Mouse (Mus musculus) MEL (cell line): ENCODE measurements at regions not wholly inside any gene's neighbourhood (a gene's known extent, or its start where the extent isn't known, plus 50 kb on each side); places are given as distances from the start of the nearest gene placed in this dataset.
A peak's percentile ranks its signal among the peaks of the same experiment; 100 is the strongest.

Experiments
- DNase-seq: peaks from one replicate; pipeline ENCODE4 v3.0.0; 2011; ENCODE audit warnings: low read depth, low spot score
- H3K27ac ChIP-seq: 2 replicates; pipeline ENCODE4 v1.5.1; 2012; ENCODE audit warnings: low read depth, mild to moderate bottlenecking, control low read depth, low read length, moderate library complexity; ENCODE audit not compliant: control insufficient read depth
- H3K27me3 ChIP-seq, 2 experiments: fragments of 150-350 bp in 1 of 2; sonication (generic) in 1 of 2; 2 replicates each; pipeline ENCODE4 v1.6.1; 2012; ENCODE audit warnings: low read length in 2 of 2, mild to moderate bottlenecking in 2 of 2, improper control_type of control experiment in 1 of 2, moderate library complexity in 1 of 2; ENCODE audit not compliant: insufficient read depth in 2 of 2, control insufficient read depth in 1 of 2
- H3K36me3 ChIP-seq, 2 experiments: 2 replicates each; pipeline ENCODE4 v1.6.1; 2012 to 2014; ENCODE audit warnings: low read length in 2 of 2, improper control_type of control experiment in 1 of 2, inconsistent platforms in 1 of 2, mild to moderate bottlenecking in 1 of 2; ENCODE audit not compliant: insufficient read depth in 2 of 2, control insufficient read depth in 1 of 2
- H3K4me1 ChIP-seq, 2 experiments: fragments of 150-350 bp in 1 of 2; sonication (generic) in 1 of 2; 2 replicates each; pipeline ENCODE4 v1.6.1; 2012; ENCODE audit warnings: low read length in 2 of 2, improper control_type of control experiment in 1 of 2, mild to moderate bottlenecking in 1 of 2; ENCODE audit not compliant: insufficient read depth in 2 of 2, control insufficient read depth in 1 of 2
- H3K4me3 ChIP-seq, 2 experiments: fragments of 150-350 bp in 1 of 2; sonication (generic) in 1 of 2; 2 replicates each; pipeline ENCODE4 v1.5.1; 2012; ENCODE audit warnings: low read depth in 2 of 2, low read length in 2 of 2, mild to moderate bottlenecking in 2 of 2, moderate library complexity in 2 of 2, control low read depth in 1 of 2, improper control_type of control experiment in 1 of 2; ENCODE audit not compliant: control insufficient read depth in 1 of 2, insufficient read depth in 1 of 2
- H3K79me2 ChIP-seq: 2 replicates; pipeline ENCODE4 v1.6.1; 2012; ENCODE audit warnings: mild to moderate bottlenecking, low read length, moderate library complexity; ENCODE audit not compliant: control insufficient read depth, poor library complexity, insufficient read depth
- H3K9ac ChIP-seq: 2 replicates; pipeline ENCODE4 v1.6.1; 2012; ENCODE audit warnings: low read depth, mild to moderate bottlenecking, control low read depth, low read length, moderate library complexity; ENCODE audit not compliant: control insufficient read depth, poor library complexity, severe bottlenecking
- H3K9me3 ChIP-seq: fragments of 150-350 bp; sonication (generic); replicated peaks from 2 replicates; pipeline ENCODE4 v1.6.1; 2012; ENCODE audit warnings: mild to moderate bottlenecking, low read length, improper control_type of control experiment, moderate library complexity; ENCODE audit not compliant: insufficient read depth
- CTCF ChIP-seq, 3 experiments: IDR thresholded peaks in 2 of 3; conservative IDR thresholded peaks in 1 of 3; 2 replicates each; pipeline ENCODE4 v1.5.1; 2011 to 2012; ENCODE audit warnings: low read length in 3 of 3, low read depth in 2 of 3, mild to moderate bottlenecking in 2 of 3, improper control_type of control experiment in 1 of 3, inconsistent platforms in 1 of 3, mixed read lengths in 1 of 3, moderate library complexity in 1 of 3; ENCODE audit not compliant: control insufficient read depth in 1 of 3, insufficient read depth in 1 of 3, poor library complexity in 1 of 3, severe bottlenecking in 1 of 3
- MXI1 ChIP-seq: IDR thresholded peaks from 2 replicates; pipeline ENCODE4 v1.6.1; 2011; ENCODE audit warnings: mild to moderate bottlenecking, low read depth, low read length, improper control_type of control experiment
- RAD21 ChIP-seq: IDR thresholded peaks from 2 replicates; pipeline ENCODE4 v1.6.1; 2011; ENCODE audit warnings: mild to moderate bottlenecking, low read depth, low read length, improper control_type of control experiment
- RCOR1 ChIP-seq: IDR thresholded peaks from 2 replicates; pipeline ENCODE4 v1.6.1; 2012; ENCODE audit warnings: low read depth, mild to moderate bottlenecking, inconsistent platforms, low read length, improper control_type of control experiment
- SMC3 ChIP-seq: IDR thresholded peaks from 2 replicates; pipeline ENCODE4 v1.6.1; 2011; ENCODE audit warnings: low read depth, low read length, improper control_type of control experiment
- ZC3H11A ChIP-seq: IDR thresholded peaks from 2 replicates; pipeline ENCODE4 v1.6.1; 2012; ENCODE audit warnings: low read depth, mild to moderate bottlenecking, inconsistent platforms, low read length, improper control_type of control experiment
- ZKSCAN1 ChIP-seq: IDR thresholded peaks from 2 replicates; pipeline ENCODE4 v1.6.1; 2012; ENCODE audit warnings: low read depth, mild to moderate bottlenecking, inconsistent platforms, low read length, improper control_type of control experiment, moderate library complexity

DNA sequence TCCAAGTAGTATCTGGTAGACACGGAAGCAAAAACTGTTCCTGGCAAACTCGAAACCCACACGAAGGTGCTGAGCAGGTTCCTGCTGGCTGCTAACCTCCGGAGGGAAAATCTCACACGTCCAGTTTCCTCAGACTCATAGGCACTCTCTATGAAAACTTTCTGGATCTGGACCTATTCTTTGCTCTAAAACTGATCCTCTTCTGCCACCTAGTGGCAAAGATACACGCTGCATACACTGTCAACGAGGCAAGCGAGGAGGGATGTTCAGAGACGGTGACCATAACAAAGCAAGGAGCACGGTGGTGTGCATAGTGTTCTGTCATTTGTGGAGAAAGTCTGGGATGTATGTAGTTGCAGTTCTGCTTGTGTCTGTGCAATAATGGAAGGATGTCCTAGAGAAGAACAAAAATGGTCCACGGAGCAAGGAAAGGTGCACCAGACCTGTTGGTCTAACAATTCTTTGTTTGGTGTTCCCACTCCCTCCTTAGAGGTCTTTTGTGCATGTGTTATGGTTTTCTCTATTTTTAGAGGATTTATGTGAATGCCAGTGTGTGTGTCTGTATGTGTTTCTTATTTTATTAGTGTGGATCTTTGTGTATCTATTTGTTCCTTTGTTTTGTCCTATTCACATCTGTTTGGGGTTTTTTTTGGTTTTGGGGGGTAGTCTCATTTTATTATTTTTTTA is 57.0 kb upstream of the Siglech start:
- H3K9me3 ChIP-seq, result no peaks in the 10 kb centered on the region
- H3K4me3 ChIP-seq, result no peak overlapping the region
- no peaks in the 10 kb centered on the region for H3K79me2 ChIP-seq
- DNase-seq, result peak; percentile 69
- H3K4me1 ChIP-seq, result no peaks in the 10 kb centered on the region
- H3K9ac ChIP-seq, result no peak overlapping the region
- H3K27ac ChIP-seq, result no peak overlapping the region
- no peak for TF ChIP-seq ZKSCAN1
- TF ChIP-seq CTCF (IDR thresholded peaks at IDR 0.05 in 2 of 3, conservative IDR thresholded peaks at IDR 0.05 in 1 of 3; ENCODE audit: control insufficient read depth in 1 of 3, insufficient read depth in 1 of 3, low read depth in 2 of 3, low read length in 3 of 3, poor library complexity in 1 of 3, severe bottlenecking in 1 of 3), result peak; percentile 66 to 88 (median 81)
- peak; percentile 88 for TF ChIP-seq SMC3
- no peak for TF ChIP-seq RCOR1
- TF ChIP-seq RAD21, result peak; percentile 95
- no peak for TF ChIP-seq MXI1
- TF ChIP-seq ZC3H11A, result peak; percentile 85
- no peaks in the 10 kb centered on the region for H3K36me3 ChIP-seq
- no peaks in the 10 kb centered on the region for H3K27me3 ChIP-seq
